Mouse (Mus musculus) limb, embryonic 12.5 days (tissue): ENCODE measurements at regions not wholly inside any gene's neighbourhood (a gene's known extent, or its start where the extent isn't known, plus 50 kb on each side); places are given as distances from the start of the nearest gene placed in this dataset.

Source experiments
- ATAC-seq: fragments of 200-750 bp; cut with Nextera tagmentation; 2 replicates; pipeline ENCODE4 v1.8.0; 2017; ENCODE audit warnings: low read depth, moderate TSS enrichment; ENCODE audit not compliant: insufficient number of reproducible peaks, insufficient read depth, low FRiP score, low TSS enrichment
- H3K27ac ChIP-seq: fragments of 300-500 bp; sonication (generic); 2 replicates; pipeline ENCODE4 v1.5.1; 2016; ENCODE audit warnings: mild to moderate bottlenecking, moderate library complexity
- H3K27me3 ChIP-seq: fragments of 300-500 bp; sonication (generic); 2 replicates; pipeline ENCODE4 v1.6.1; 2016; ENCODE audit warnings: mild to moderate bottlenecking, moderate library complexity
- H3K36me3 ChIP-seq: fragments of 300-500 bp; sonication (generic); 2 replicates; pipeline ENCODE4 v1.6.1; 2016; ENCODE audit warnings: mild to moderate bottlenecking, moderate library complexity
- H3K4me1 ChIP-seq: fragments of 300-500 bp; sonication (generic); replicated peaks from 2 replicates; pipeline ENCODE4 v1.6.1; 2016
- H3K4me2 ChIP-seq: fragments of 300-500 bp; sonication (generic); 2 replicates; pipeline ENCODE4 v1.6.1; 2016; ENCODE audit warnings: mild to moderate bottlenecking, moderate library complexity
- H3K4me3 ChIP-seq: fragments of 300-500 bp; sonication (generic); replicated peaks from 2 replicates; pipeline ENCODE4 v1.5.1; 2016; ENCODE audit warnings: mild to moderate bottlenecking
- H3K9ac ChIP-seq: fragments of 300-500 bp; sonication (generic); replicated peaks from 2 replicates; pipeline ENCODE4 v1.6.1; 2016; ENCODE audit warnings: mild to moderate bottlenecking, moderate library complexity
- H3K9me3 ChIP-seq: fragments of 300-500 bp; sonication (generic); 2 replicates; pipeline ENCODE4 v1.6.1; 2016; ENCODE audit warnings: mild to moderate bottlenecking, moderate library complexity
- WGBS: fragments of 180-500 bp; shearing (Covaris S2); methylation state at CpG from one replicate; pipeline ENCODE4 v1.1.7; 2016; 5-methylcytosine and 5-hydroxymethylcytosine counted together

GRCm38 (mm10) chr8:50180682-50181081 lies 1336.9 kb upstream of the Tenm3 start:
- Histone ChIP-seq H3K4me2 (no peak overlapping the region), H3K27ac (no peak overlapping the region), H3K27me3 (no peaks in the 10 kb centered on the region), H3K9ac (no peak overlapping the region), H3K9me3 (no peaks in the 10 kb centered on the region), H3K4me1 (no peaks in the 10 kb centered on the region), H3K36me3 (no peaks in the 10 kb centered on the region), H3K4me3 (no peak overlapping the region)
- no peak for ATAC-seq

DNA sequence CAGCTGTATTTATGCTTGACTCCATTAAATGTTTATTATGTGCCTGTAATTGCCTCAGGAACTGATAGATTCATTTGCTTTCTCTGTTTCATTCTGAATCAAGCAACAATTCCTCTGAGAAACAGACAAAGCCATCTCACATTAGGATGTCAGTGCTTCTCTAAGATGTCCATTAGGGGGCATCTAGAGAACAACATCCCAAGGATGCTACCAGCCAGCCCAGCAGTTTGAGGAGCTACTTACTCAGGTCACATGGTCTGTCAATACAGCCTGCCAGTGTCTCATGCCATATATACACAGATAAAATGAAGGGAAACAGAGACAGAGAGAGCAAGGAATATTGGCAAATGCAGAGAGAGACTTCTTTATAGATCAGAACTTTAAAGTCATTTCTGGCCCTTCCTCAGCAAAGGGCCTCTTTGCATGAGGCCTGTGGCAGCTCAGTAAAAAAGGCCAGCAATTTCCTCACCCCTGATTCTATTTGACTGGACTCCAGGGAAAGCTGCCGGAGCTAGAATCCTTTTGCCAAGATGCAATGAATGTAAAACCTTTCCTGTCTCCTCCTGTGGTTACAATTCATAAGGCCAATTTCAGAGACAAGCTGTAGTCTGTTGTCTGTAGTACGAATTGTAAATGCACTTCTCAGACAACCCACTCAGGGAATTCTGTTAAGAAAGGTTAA lies 1321.2 kb upstream of the Tenm3 start:
- Histone ChIP-seq H3K36me3 (no peaks in the 10 kb centered on the region), H3K4me2 (no peak overlapping the region), H3K9ac (no peak overlapping the region), H3K4me3 (no peak overlapping the region), H3K4me1 (peaks cover 13% of the 10 kb centered on the region), H3K27ac (no peak overlapping the region), H3K27me3 (no peaks in the 10 kb centered on the region), H3K9me3 (no peaks in the 10 kb centered on the region)
- ATAC-seq, result no peak
- WGBS, result 52% methylated on average over 2 of the region's 2 CpGs

GRCm38 (mm10) chr8:50161076-50161475 lies 1317.3 kb upstream of the Tenm3 start:
- H3K4me3 ChIP-seq, result no peak overlapping the region
- no peak overlapping the region for H3K9ac ChIP-seq
- peaks cover 13% of the 10 kb centered on the region for H3K4me1 ChIP-seq
- H3K36me3 ChIP-seq, result no peaks in the 10 kb centered on the region
- 31% methylated on average over 3 of the region's 3 CpGs for WGBS
- ATAC-seq, result peak; percentile 71; the same call in 1 of the 2 replicates
- H3K27ac ChIP-seq, result 0 out of 2 replicates have a peak overlapping the region, but pooled peaks have one; percentile 12
- no peak overlapping the region for H3K4me2 ChIP-seq
- no peaks in the 10 kb centered on the region for H3K27me3 ChIP-seq
- H3K9me3 ChIP-seq, result no peaks in the 10 kb centered on the region

- ATAC-seq, result no peak
These were observed 1316.6 kb upstream of the Tenm3 start for GRCm38 (mm10) chr8:50160326-50160725.

GRCm38 (mm10) chr8:50139876-50140275 lies 1296.1 kb upstream of the Tenm3 start:
- H3K9me3 ChIP-seq, result no peaks in the 10 kb centered on the region
- no peak overlapping the region for H3K4me3 ChIP-seq
- H3K27me3 ChIP-seq, result no peaks in the 10 kb centered on the region
- no peak for ATAC-seq
- no peak overlapping the region for H3K4me2 ChIP-seq
- no peak overlapping the region for H3K27ac ChIP-seq
- 92% methylated on average over 3 of the region's 3 CpGs for WGBS
- no peaks in the 10 kb centered on the region for H3K4me1 ChIP-seq
- no peaks in the 10 kb centered on the region for H3K36me3 ChIP-seq
- no peak overlapping the region for H3K9ac ChIP-seq

More at GRCm38 (mm10) chr8:50160326-50160725, 1316.6 kb upstream of the Tenm3 start:
- Histone ChIP-seq H3K4me2 (no peak overlapping the region), H3K27ac (no peak overlapping the region), H3K9me3 (no peaks in the 10 kb centered on the region), H3K9ac (no peak overlapping the region), H3K4me1 (peaks cover 13% of the 10 kb centered on the region), H3K4me3 (no peak overlapping the region), H3K36me3 (no peaks in the 10 kb centered on the region), H3K27me3 (no peaks in the 10 kb centered on the region)
- 57% methylated on average over 5 of the region's 5 CpGs for WGBS

- Histone ChIP-seq H3K9ac (no peak overlapping the region), H3K9me3 (no peaks in the 10 kb centered on the region), H3K36me3 (no peaks in the 10 kb centered on the region), H3K4me2 (no peak overlapping the region), H3K4me3 (no peak overlapping the region), H3K27me3 (no peaks in the 10 kb centered on the region), H3K27ac (no peak overlapping the region), H3K4me1 (no peaks in the 10 kb centered on the region)
- 83% methylated on average over 9 of the region's 9 CpGs for WGBS
- ATAC-seq, result no peak
These were observed 1276.3 kb upstream of the Tenm3 start for GRCm38 (mm10) chr8:50120041-50120440.

DNA sequence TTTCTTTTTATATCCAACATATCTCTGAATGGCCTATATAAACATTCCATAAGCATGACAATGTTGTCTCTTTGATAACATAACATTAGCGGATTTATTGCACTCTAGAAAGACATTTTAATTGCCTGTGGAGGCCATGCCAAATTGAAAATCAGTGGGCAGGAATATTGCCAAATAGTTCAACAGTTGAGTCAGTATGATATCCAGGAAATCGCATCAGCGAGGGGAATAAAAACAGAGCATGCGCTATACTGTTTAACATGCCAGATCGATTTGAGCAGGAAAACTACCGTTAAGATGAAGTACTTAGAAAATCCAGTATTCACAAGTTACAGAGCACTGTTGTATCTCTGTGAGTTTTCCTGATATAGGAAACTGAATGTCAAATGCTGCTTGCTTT lies 1238.6 kb upstream of the Tenm3 start:
- no peaks in the 10 kb centered on the region for H3K4me1 ChIP-seq
- no peak overlapping the region for H3K4me3 ChIP-seq
- H3K4me2 ChIP-seq, result no peak overlapping the region
- H3K27me3 ChIP-seq, result no peaks in the 10 kb centered on the region
- no peaks in the 10 kb centered on the region for H3K9me3 ChIP-seq
- H3K27ac ChIP-seq, result no peak overlapping the region
- H3K9ac ChIP-seq, result no peak overlapping the region
- H3K36me3 ChIP-seq, result no peaks in the 10 kb centered on the region
- ATAC-seq, result no peak
- WGBS, result 81% methylated on average over 6 of the region's 6 CpGs

DNA sequence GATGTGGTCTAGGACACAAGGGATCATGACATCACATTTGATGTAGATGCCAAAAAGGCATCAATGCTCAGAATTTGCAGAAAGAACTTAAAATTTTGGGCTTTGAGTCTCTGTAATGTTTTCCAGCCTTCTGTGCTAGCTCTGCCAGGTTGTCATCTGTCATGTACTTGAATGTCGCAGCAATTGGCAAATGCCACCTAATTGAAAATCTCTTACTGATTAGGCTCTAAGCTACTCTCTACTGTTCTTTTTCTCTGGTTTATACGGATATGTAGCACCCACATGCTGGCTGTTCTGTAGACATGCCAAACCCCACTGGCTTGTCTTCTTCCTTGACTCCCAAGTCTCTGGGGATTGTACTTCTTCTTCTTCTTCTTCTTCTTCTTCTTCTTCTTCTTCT lies 1193.3 kb upstream of the Tenm3 start:
- no peak for ATAC-seq
- no peak overlapping the region for H3K4me3 ChIP-seq
- H3K27ac ChIP-seq, result no peak overlapping the region
- no peaks in the 10 kb centered on the region for H3K4me1 ChIP-seq
- no peak overlapping the region for H3K9ac ChIP-seq
- H3K36me3 ChIP-seq, result no peaks in the 10 kb centered on the region
- no peaks in the 10 kb centered on the region for H3K27me3 ChIP-seq
- no peaks in the 10 kb centered on the region for H3K9me3 ChIP-seq
- H3K4me2 ChIP-seq, result no peak overlapping the region
- WGBS, result 79% methylated on average over 2 of the region's 2 CpGs

GRCm38 (mm10) chr8:50027544-50027943 lies 1183.8 kb upstream of the Tenm3 start:
- Histone ChIP-seq H3K4me3 (no peak overlapping the region), H3K9me3 (no peaks in the 10 kb centered on the region), H3K4me1 (no peaks in the 10 kb centered on the region), H3K4me2 (no peak overlapping the region), H3K36me3 (no peaks in the 10 kb centered on the region), H3K27ac (no peak overlapping the region), H3K27me3 (no peaks in the 10 kb centered on the region), H3K9ac (no peak overlapping the region)
- 80% methylated on average over 6 of the region's 6 CpGs for WGBS
- no peak for ATAC-seq

DNA sequence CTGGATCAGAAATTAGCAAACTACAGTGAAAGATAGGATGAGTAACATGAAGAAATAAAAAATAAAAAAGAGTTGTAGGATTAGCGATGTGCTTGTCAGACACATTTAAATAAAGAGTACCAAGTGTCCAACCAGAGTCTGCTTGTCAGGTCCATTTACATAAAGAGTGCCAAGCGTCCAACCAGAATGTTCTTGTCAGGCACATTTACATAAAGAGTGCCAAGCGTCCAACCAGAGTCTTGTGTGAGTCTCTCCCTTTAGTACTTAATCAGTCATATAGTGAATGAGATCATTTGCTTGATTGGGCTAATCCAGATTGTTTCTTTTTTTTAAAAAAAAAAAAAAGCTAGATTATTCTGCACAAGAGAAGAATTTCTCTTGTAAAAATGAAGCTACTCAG lies 1163.8 kb upstream of the Tenm3 start:
- H3K27me3 ChIP-seq, result no peaks in the 10 kb centered on the region
- H3K9ac ChIP-seq, result no peak overlapping the region
- no peak overlapping the region for H3K4me3 ChIP-seq
- no peaks in the 10 kb centered on the region for H3K36me3 ChIP-seq
- WGBS, result 91% methylated on average over 3 of the region's 3 CpGs
- no peak for ATAC-seq
- H3K27ac ChIP-seq, result no peak overlapping the region
- no peak overlapping the region for H3K4me2 ChIP-seq
- no peaks in the 10 kb centered on the region for H3K4me1 ChIP-seq
- H3K9me3 ChIP-seq, result peaks cover 8% of the 10 kb centered on the region; the same call in 1 of the 2 replicates

DNA sequence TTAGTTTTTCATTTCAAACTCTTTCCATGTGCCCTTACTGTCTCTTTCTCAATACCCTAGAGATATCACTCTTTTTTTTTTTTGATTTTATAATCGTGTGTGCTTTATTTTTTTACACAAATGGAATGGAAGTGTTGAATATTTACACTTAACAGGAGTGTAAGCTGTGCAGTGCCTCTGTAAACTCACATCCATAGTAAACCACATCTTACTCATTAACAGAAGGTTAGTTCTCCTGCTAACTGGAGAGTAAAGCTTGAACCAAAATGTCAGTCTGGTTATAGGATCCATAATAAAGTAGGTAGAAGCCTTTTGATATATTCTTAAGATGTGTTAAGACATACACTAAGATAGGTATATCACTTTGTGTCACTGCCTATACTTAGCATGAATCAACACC lies 1160.5 kb upstream of the Tenm3 start:
- no peak overlapping the region for H3K4me2 ChIP-seq
- H3K9me3 ChIP-seq, result peaks cover 2% of the 10 kb centered on the region; the same call in 1 of the 2 replicates
- WGBS, result 43% methylated on average over 1 of the region's 1 CpGs
- H3K4me1 ChIP-seq, result no peaks in the 10 kb centered on the region
- no peaks in the 10 kb centered on the region for H3K36me3 ChIP-seq
- no peak for ATAC-seq
- H3K4me3 ChIP-seq, result no peak overlapping the region
- no peak overlapping the region for H3K27ac ChIP-seq
- H3K9ac ChIP-seq, result no peak overlapping the region
- H3K27me3 ChIP-seq, result no peaks in the 10 kb centered on the region

- Histone ChIP-seq H3K27ac (no peak overlapping the region), H3K4me2 (no peak overlapping the region), H3K4me3 (no peak overlapping the region), H3K4me1 (no peaks in the 10 kb centered on the region), H3K36me3 (no peaks in the 10 kb centered on the region), H3K27me3 (no peaks in the 10 kb centered on the region), H3K9me3 (no peaks in the 10 kb centered on the region), H3K9ac (no peak overlapping the region)
- no peak for ATAC-seq
- 82% methylated on average over 2 of the region's 2 CpGs for WGBS
These were observed 1159.9 kb upstream of the Tenm3 start for GRCm38 (mm10) chr8:50003641-50004040.
